Mouse (Mus musculus): ENCODE measurements around the gene Mia2. TPM values are rescaled to one million over a fixed set of nuclear protein-coding genes. Genes with fewer than 3 reads are reported as not detected.

Mia2 gene
- polyA plus RNA-seq, 1 experiment from 2014 or later = 63.2 TPM

- Histone ChIP-seq H3K4me1 (no peaks in the 10 kb centered on the region), H3K36me3 (peaks cover 75% of the 10 kb centered on the region), H3K4me3 (no peak overlapping the region), H3K27ac (no peak overlapping the region), H3K4me2 (replicated peaks) (no peak overlapping the region), H3K9ac (no peak overlapping the region), H3K9me3 (no peaks in the 10 kb centered on the region), H3K27me3 (no peaks in the 10 kb centered on the region)
- 86% methylated on average over 12 of the region's 12 CpGs for WGBS
- no peak for ATAC-seq (ENCODE audit: low FRiP score, low read depth)
These were observed 92.6 kb downstream of the Mia2 start for GRCm38 (mm10) chr12:59188086-59188682.

GRCm38 (mm10) chr12:59193637-59194036 lies 98.0 kb downstream of the Mia2 start:
- H3K4me1 ChIP-seq = no peaks in the 10 kb centered on the region
- WGBS = 77% methylated on average over 3 of the region's 3 CpGs
- H3K4me2 ChIP-seq (replicated peaks) = no peak overlapping the region
- no peaks in the 10 kb centered on the region for H3K27me3 ChIP-seq
- no peak overlapping the region for H3K4me3 ChIP-seq
- H3K36me3 ChIP-seq = peaks cover 40% of the 10 kb centered on the region
- no peak for ATAC-seq (ENCODE audit: low FRiP score, low read depth)
- no peak overlapping the region for H3K9ac ChIP-seq
- H3K9me3 ChIP-seq = no peaks in the 10 kb centered on the region
- H3K27ac ChIP-seq = no peak overlapping the region

DNA sequence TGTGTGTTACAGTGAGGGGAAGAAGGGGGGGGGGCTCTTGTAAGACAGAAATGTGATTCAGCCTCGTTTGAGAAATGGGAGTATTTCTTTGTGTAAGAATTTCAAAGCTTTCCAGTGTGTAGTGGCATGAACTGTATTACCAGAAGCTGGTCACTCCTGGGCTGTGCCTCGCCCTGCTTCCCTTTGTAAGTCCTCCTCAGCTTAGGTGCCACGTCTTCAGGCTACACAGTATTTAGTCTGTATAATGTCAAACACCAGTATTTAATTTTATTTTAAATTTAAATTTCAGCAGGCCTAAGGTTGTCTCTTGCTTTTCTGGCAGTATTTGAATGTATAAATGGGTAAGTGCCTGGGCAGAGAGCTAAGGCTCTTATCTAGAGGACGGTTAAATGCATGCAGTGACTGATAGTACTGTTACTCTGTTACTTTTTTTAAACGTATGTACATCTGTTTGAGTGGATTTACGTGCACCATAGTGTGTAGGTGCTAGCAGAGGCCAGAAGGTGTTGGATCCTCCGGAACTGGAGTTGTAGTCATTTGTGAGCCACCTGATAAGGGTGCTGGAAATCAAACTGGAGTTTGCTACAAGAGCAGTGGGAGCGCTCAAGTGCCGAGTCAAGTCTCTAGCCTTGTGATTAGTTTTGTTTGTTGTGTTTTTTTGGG lies 98.9 kb downstream of the Mia2 start:
- no peak overlapping the region for H3K27ac ChIP-seq
- 83% methylated on average over 9 of the region's 9 CpGs for WGBS
- no peaks in the 10 kb centered on the region for H3K9me3 ChIP-seq

DNA sequence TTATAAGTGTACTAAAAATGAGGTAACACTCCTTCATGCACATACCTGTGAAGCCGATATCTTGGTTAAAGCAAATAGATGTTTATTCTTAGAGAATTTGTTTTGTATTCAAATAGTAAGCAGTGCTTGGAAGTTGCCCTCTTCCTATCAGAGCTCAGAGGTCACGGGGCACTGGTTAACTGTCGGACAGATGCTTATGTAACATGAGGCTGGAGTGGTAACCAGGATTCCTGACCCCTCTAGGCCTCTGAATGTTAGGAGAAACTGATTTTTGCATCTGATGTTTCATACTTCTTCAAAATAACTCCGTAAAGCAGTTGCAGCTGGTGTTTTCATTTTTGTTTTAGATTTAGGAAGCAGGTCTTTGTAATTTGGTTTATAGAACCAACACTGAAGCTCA lies 99.5 kb downstream of the Mia2 start:
- H3K27me3 ChIP-seq = no peaks in the 10 kb centered on the region
- no peaks in the 10 kb centered on the region for H3K4me1 ChIP-seq
- H3K9me3 ChIP-seq = no peaks in the 10 kb centered on the region
- H3K4me3 ChIP-seq = no peak overlapping the region
- H3K4me2 ChIP-seq (replicated peaks) = no peak overlapping the region
- peaks cover 40% of the 10 kb centered on the region for H3K36me3 ChIP-seq
- ATAC-seq (ENCODE audit: low FRiP score, low read depth) = no peak
- H3K9ac ChIP-seq = no peak overlapping the region
- H3K27ac ChIP-seq = no peak overlapping the region
- WGBS = 86% methylated on average over 4 of the region's 4 CpGs

More for the DNA sequence above, 98.9 kb downstream of the Mia2 start:
- no peak for ATAC-seq (ENCODE audit: low FRiP score, low read depth)
- Histone ChIP-seq H3K36me3 (peaks cover 37% of the 10 kb centered on the region), H3K9ac (no peak overlapping the region), H3K27me3 (no peaks in the 10 kb centered on the region), H3K4me1 (no peaks in the 10 kb centered on the region), H3K4me2 (replicated peaks) (no peak overlapping the region), H3K4me3 (no peak overlapping the region)

DNA sequence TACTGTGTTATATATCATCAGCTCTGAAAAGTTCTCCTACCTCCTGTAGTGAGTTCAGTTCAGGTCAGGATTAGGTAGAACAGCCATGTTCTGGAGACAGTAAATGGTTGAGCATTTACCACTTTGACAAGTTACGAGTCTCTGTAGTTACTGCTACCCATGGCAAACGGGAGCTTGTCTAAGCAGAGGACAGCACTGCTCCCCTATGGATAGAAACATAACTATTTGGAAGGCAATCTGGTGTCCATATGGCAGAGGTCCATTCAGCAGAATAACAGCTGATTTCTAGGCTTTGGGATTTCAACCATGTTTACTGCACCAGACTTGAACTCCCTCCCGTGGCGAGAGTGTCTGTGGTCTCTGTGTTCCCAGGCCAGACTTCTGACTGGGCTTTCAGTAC lies 100.3 kb downstream of the Mia2 start:
- H3K4me1 ChIP-seq = no peaks in the 10 kb centered on the region
- H3K9ac ChIP-seq = no peak overlapping the region
- H3K27ac ChIP-seq = no peak overlapping the region
- 66% methylated on average over 4 of the region's 4 CpGs for WGBS
- no peaks in the 10 kb centered on the region for H3K9me3 ChIP-seq
- no peak overlapping the region for H3K4me3 ChIP-seq
- no peak overlapping the region for H3K4me2 ChIP-seq (replicated peaks)
- ATAC-seq (ENCODE audit: low FRiP score, low read depth) = no peak
- H3K27me3 ChIP-seq = no peaks in the 10 kb centered on the region
- peaks cover 34% of the 10 kb centered on the region for H3K36me3 ChIP-seq

GRCm38 (mm10) chr12:59198750-59199149 lies 103.2 kb downstream of the Mia2 start:
- H3K4me1 ChIP-seq = no peaks in the 10 kb centered on the region
- H3K36me3 ChIP-seq = peaks cover 38% of the 10 kb centered on the region
- H3K4me2 ChIP-seq (replicated peaks) = no peak overlapping the region
- H3K9ac ChIP-seq = no peak overlapping the region
- H3K4me3 ChIP-seq = no peak overlapping the region
- no peak for ATAC-seq (ENCODE audit: low FRiP score, low read depth)
- no peak overlapping the region for H3K27ac ChIP-seq
- H3K9me3 ChIP-seq = no peaks in the 10 kb centered on the region
- no peaks in the 10 kb centered on the region for H3K27me3 ChIP-seq
- WGBS = 91% methylated on average over 4 of the region's 4 CpGs

- peaks cover 44% of the 10 kb centered on the region for H3K36me3 ChIP-seq
- no peaks in the 10 kb centered on the region for H3K27me3 ChIP-seq
- H3K4me3 ChIP-seq = no peak overlapping the region
- no peaks in the 10 kb centered on the region for H3K4me1 ChIP-seq
- H3K9ac ChIP-seq = no peak overlapping the region
- no peak overlapping the region for H3K27ac ChIP-seq
- 96% methylated on average over 2 of the region's 2 CpGs for WGBS
- no peaks in the 10 kb centered on the region for H3K9me3 ChIP-seq
- ATAC-seq (ENCODE audit: low FRiP score, low read depth) = no peak
- H3K4me2 ChIP-seq (replicated peaks) = no peak overlapping the region
These were observed 103.8 kb downstream of the Mia2 start for GRCm38 (mm10) chr12:59199361-59199760.

GRCm38 (mm10) chr12:59205571-59205970 lies 110.0 kb downstream of the Mia2 start:
- Histone ChIP-seq H3K27me3 (no peaks in the 10 kb centered on the region), H3K9me3 (no peaks in the 10 kb centered on the region), H3K27ac (no peak overlapping the region), H3K4me2 (replicated peaks) (no peak overlapping the region), H3K4me1 (no peaks in the 10 kb centered on the region), H3K9ac (no peak overlapping the region), H3K36me3 (peaks cover 36% of the 10 kb centered on the region), H3K4me3 (no peak overlapping the region)
- WGBS = 93% methylated on average over 6 of the region's 6 CpGs
- no peak for ATAC-seq (ENCODE audit: low FRiP score, low read depth)

DNA sequence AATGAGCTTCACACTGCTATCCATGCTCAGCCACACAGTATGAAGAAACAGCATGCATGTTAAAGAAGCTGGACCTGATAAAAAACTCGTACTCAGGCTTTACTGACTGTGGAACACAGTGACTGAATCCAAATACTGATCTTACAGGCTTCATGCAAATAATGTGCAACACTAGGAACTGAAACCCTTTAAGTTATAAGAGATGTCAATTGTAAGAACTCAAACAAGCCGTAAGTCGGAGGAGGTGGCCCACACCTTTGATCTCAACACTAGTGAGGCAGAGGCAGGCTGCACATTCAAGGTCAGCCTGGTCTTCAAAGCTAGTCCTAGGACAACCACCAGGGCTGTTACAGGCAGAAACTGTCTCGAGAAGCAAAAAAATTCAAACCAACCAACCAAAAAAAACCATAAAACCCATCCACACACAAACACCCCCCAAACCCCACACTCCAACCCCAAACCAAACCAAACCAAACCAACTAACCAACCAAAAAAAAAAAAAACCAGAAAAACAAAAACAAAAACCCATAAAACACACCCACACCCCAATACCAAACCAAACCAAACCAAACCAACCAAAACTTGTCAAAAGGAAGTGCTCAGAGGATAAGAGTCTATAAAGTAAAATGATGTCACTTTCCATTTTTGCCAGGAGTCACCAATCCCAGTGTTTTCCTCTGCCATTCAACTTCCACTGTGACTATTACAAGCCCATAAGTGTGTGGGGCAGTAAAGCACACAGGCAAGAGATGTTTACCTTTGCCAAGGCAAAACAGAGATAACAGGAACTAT lies 110.8 kb downstream of the Mia2 start:
- H3K27ac ChIP-seq = no peak overlapping the region
- H3K9ac ChIP-seq = no peak overlapping the region
- no peaks in the 10 kb centered on the region for H3K4me1 ChIP-seq
- 88% methylated on average over 4 of the region's 4 CpGs for WGBS
- H3K4me2 ChIP-seq (replicated peaks) = no peak overlapping the region
- peaks cover 38% of the 10 kb centered on the region for H3K36me3 ChIP-seq
- no peaks in the 10 kb centered on the region for H3K27me3 ChIP-seq
- H3K4me3 ChIP-seq = no peak overlapping the region
- H3K9me3 ChIP-seq = no peaks in the 10 kb centered on the region
- no peak for ATAC-seq (ENCODE audit: low FRiP score, low read depth)

- H3K4me3 ChIP-seq = no peak overlapping the region
- H3K27me3 ChIP-seq = no peaks in the 10 kb centered on the region
- H3K4me1 ChIP-seq = no peaks in the 10 kb centered on the region
- no peak overlapping the region for H3K27ac ChIP-seq
- WGBS = 88% methylated on average over 3 of the region's 3 CpGs
- H3K9me3 ChIP-seq = no peaks in the 10 kb centered on the region
- H3K9ac ChIP-seq = no peak overlapping the region
- ATAC-seq (ENCODE audit: low FRiP score, low read depth) = no peak
- H3K4me2 ChIP-seq (replicated peaks) = no peak overlapping the region
- peaks cover 43% of the 10 kb centered on the region for H3K36me3 ChIP-seq
These were observed 111.4 kb downstream of the Mia2 start for GRCm38 (mm10) chr12:59207000-59207390.

DNA sequence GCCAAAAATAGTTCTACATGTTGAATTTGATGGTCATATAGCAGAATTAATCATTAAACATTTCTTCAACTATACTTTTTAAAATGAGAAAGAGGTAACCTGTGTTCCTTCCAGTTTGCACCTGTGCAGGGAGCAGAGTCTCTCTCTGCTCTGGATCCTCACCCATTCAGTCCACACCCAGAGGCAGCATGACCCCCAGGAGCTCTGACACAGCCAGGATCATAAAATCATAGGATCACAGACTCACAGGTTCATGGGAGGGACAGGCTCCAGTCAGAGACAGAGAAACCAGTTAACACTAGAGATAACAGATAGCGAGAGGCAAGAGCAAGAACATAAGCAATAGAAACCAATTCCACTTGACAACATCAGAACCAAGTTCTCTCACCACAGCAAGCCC lies 112.2 kb downstream of the Mia2 start:
- no peaks in the 10 kb centered on the region for H3K4me1 ChIP-seq
- no peak overlapping the region for H3K4me3 ChIP-seq
- H3K9ac ChIP-seq = no peak overlapping the region
- peaks cover 46% of the 10 kb centered on the region for H3K36me3 ChIP-seq
- H3K27me3 ChIP-seq = no peaks in the 10 kb centered on the region
- no peak overlapping the region for H3K4me2 ChIP-seq (replicated peaks)
- WGBS = 91% methylated on average over 1 of the region's 1 CpGs
- no peaks in the 10 kb centered on the region for H3K9me3 ChIP-seq
- no peak for ATAC-seq (ENCODE audit: low FRiP score, low read depth)
- no peak overlapping the region for H3K27ac ChIP-seq

GRCm38 (mm10) chr12:59216176-59216575 lies 120.6 kb downstream of the Mia2 start:
- H3K27me3 ChIP-seq = no peaks in the 10 kb centered on the region
- H3K36me3 ChIP-seq = peaks cover 17% of the 10 kb centered on the region
- no peak overlapping the region for H3K4me3 ChIP-seq
- ATAC-seq (ENCODE audit: low FRiP score, low read depth) = no peak
- peaks cover 13% of the 10 kb centered on the region for H3K4me1 ChIP-seq
- H3K27ac ChIP-seq = no peak overlapping the region
- H3K9ac ChIP-seq = no peak overlapping the region
- 93% methylated on average over 4 of the region's 4 CpGs for WGBS
- no peak overlapping the region for H3K4me2 ChIP-seq (replicated peaks)
- no peaks in the 10 kb centered on the region for H3K9me3 ChIP-seq
